In the genomic region with DNA sequence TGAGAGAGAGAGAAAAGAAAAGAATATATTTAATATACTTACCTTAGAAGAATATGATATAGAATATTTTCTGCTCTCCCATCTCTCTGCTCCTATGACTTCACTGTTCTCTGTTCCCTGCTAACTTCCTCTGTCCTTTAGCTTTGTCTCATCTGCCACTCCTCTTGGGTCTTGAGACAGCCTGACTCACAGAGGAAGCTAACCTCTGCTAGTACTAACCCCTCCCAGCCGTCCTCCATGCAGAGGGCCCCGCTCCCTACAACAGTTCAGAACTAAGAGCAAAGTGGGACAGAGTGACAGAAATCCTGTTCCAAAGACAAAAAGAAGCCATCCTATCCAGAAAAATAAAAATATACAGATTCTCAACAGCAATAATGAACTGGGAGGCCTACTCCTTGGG, we compare ENCODE assay signal across 8 mouse cellular contexts. TPM values are rescaled to one million over a fixed set of nuclear protein-coding genes. Genes with fewer than 3 reads are reported as not detected.
DNase-seq lines count a peak whose midpoint lies in the region; ATAC-seq and TF ChIP-seq lines count a peak whose summit lies in the region.

A gene (minus strand): TSS at position 126 of the 400 bp plus-strand sequence.

- no peak for TF ChIP-seq EP300 in MEL (IDR thresholded peaks at IDR 0.05; ENCODE audit: low read depth in 1 of 2, low read length in 2 of 2)
- TF ChIP-seq EP300 in heart, adult 2 months (IDR thresholded peaks at IDR 0.05; ENCODE audit: insufficient read depth, low read depth, low read length): no peak

- intact Hi-C loops in heart, adult 2 months (cut with DNase I): no loop called here
- intact Hi-C loops in left cerebral cortex, postnatal 10 days (cut with DNase I): no loop called here

- H3K4me1 ChIP-seq in forebrain, embryonic 10.5 days: peaks cover 6% of the 10 kb centered on the region
- peaks cover 14% of the 10 kb centered on the region for H3K4me1 ChIP-seq in forebrain, embryonic 13.5 days
- peaks cover 8 to 16% of the 10 kb centered on the region in 2 experiments for H3K4me1 ChIP-seq in MEL (ENCODE audit: control insufficient read depth in 1 of 2, insufficient read depth in 2 of 2, low read length in 2 of 2)
- H3K4me1 ChIP-seq in heart, adult 2 months (ENCODE audit: control insufficient read depth, insufficient read depth, low read length): peaks cover 1% of the 10 kb centered on the region; the same call in 1 of the 2 replicates
- H3K4me1 ChIP-seq in midbrain, postnatal 0 days (ENCODE audit: insufficient read depth, low read length): no peaks in the 10 kb centered on the region

- 77% methylated on average over 2 of the region's 2 CpGs for WGBS in forebrain, embryonic 10.5 days
- 89% methylated on average over 2 of the region's 2 CpGs for WGBS in forebrain, embryonic 13.5 days
- 91% methylated on average over 2 of the region's 2 CpGs for WGBS in heart, adult 2 months
- WGBS in midbrain, postnatal 0 days: 87% methylated on average over 2 of the region's 2 CpGs

- no peaks in the 10 kb centered on the region for H3K36me3 ChIP-seq in forebrain, embryonic 10.5 days (replicated peaks)
- no peaks in the 10 kb centered on the region for H3K36me3 ChIP-seq in forebrain, embryonic 13.5 days (ENCODE audit: poor library complexity, severe bottlenecking)
- peaks cover 0 to 12% of the 10 kb centered on the region in 2 experiments; a peak in 2 of 4 replicates for H3K36me3 ChIP-seq in MEL (ENCODE audit: control insufficient read depth in 1 of 2, insufficient read depth in 2 of 2, low read length in 2 of 2)
- H3K36me3 ChIP-seq in heart, adult 2 months (ENCODE audit: control insufficient read depth, insufficient read depth, low read length): no peaks in the 10 kb centered on the region
- no peaks in the 10 kb centered on the region for H3K36me3 ChIP-seq in midbrain, postnatal 0 days (ENCODE audit: insufficient read depth, low read length)

- H3K4me3 ChIP-seq in forebrain, embryonic 10.5 days: no peak within 1 kb of the TSS
- H3K4me3 ChIP-seq in forebrain, embryonic 13.5 days: no peak within 1 kb of the TSS
- no peak within 1 kb of the TSS for H3K4me3 ChIP-seq in MEL (ENCODE audit: control insufficient read depth in 1 of 2, insufficient read depth in 1 of 2, low read depth in 2 of 2, low read length in 2 of 2)
- H3K4me3 ChIP-seq in heart, adult 2 months: no peak within 1 kb of the TSS
- H3K4me3 ChIP-seq in midbrain, postnatal 0 days (ENCODE audit: low read depth, low read length): no peak within 1 kb of the TSS

- TF ChIP-seq RAD21 in MEL (IDR thresholded peaks at IDR 0.05; ENCODE audit: low read depth, low read length): no peak

- DNase-seq in forebrain, embryonic 10.5 days (ENCODE audit: extremely low spot score, low spot score): no peak
- no peak for DNase-seq in MEL (ENCODE audit: low read depth, low spot score)
- peak in 1 of 2 experiments; percentile 19 for DNase-seq in heart, adult 2 months
- no peak for DNase-seq in left cerebral cortex, postnatal 10 days (ENCODE audit: extremely low spot score in 1 of 2, low spot score in 2 of 2)
- no peak for DNase-seq in midbrain, postnatal 0 days (ENCODE audit: low spot score)
- no peak for DNase-seq in spleen, postnatal 36 days (ENCODE audit: low spot score in 2 of 2)

- TF ChIP-seq POLR2A in MEL (IDR thresholded peaks at IDR 0.05; ENCODE audit: control insufficient read depth in 1 of 2, insufficient read depth in 1 of 2, low read depth in 1 of 2, low read length in 2 of 2, poor library complexity in 1 of 2): no peak
- TF ChIP-seq POLR2A in heart, adult 2 months (IDR thresholded peaks at IDR 0.05; ENCODE audit: insufficient read depth, low read depth, low read length): no peak

- no peaks in the 10 kb centered on the region for H3K9me3 ChIP-seq in forebrain, embryonic 10.5 days
- no peaks in the 10 kb centered on the region for H3K9me3 ChIP-seq in forebrain, embryonic 13.5 days (replicated peaks)
- H3K9me3 ChIP-seq in MEL (replicated peaks; ENCODE audit: insufficient read depth, low read length): no peaks in the 10 kb centered on the region
- H3K9me3 ChIP-seq in midbrain, postnatal 0 days (ENCODE audit: low read length): no peaks in the 10 kb centered on the region

- no peak for TF ChIP-seq CTCF in MEL (IDR thresholded peaks at IDR 0.05 in 2 of 3, conservative IDR thresholded peaks at IDR 0.05 in 1 of 3; ENCODE audit: control insufficient read depth in 1 of 3, insufficient read depth in 1 of 3, low read depth in 2 of 3, low read length in 3 of 3, poor library complexity in 1 of 3, severe bottlenecking in 1 of 3)
- no peak for TF ChIP-seq CTCF in heart, adult 2 months (IDR thresholded peaks at IDR 0.05)
- no peak for TF ChIP-seq CTCF in midbrain, postnatal 0 days (IDR thresholded peaks at IDR 0.05)

- H3K79me2 ChIP-seq in MEL (ENCODE audit: control insufficient read depth, insufficient read depth, low read length, poor library complexity): no peaks in the 10 kb centered on the region
- no peaks in the 10 kb centered on the region for H3K79me2 ChIP-seq in heart, adult 2 months (replicated peaks; ENCODE audit: control insufficient read depth, insufficient read depth, low read length)

- no peak within 1 kb of the TSS for H3K27ac ChIP-seq in forebrain, embryonic 10.5 days
- H3K27ac ChIP-seq in forebrain, embryonic 13.5 days: no peak within 1 kb of the TSS
- no peak within 1 kb of the TSS for H3K27ac ChIP-seq in MEL (ENCODE audit: control insufficient read depth, low read depth, low read length)
- no peak within 1 kb of the TSS for H3K27ac ChIP-seq in heart, adult 2 months
- no peak within 1 kb of the TSS for H3K27ac ChIP-seq in midbrain, postnatal 0 days (ENCODE audit: low read depth, low read length)

- H3K4me2 ChIP-seq in forebrain, embryonic 13.5 days: no peak within 1 kb of the TSS
- no peak within 1 kb of the TSS for H3K4me2 ChIP-seq in midbrain, postnatal 0 days (ENCODE audit: low read depth, low read length, poor library complexity, severe bottlenecking)

- ATAC-seq in forebrain, embryonic 13.5 days: no peak
- no peak for ATAC-seq in midbrain, postnatal 0 days (ENCODE audit: low FRiP score)
- ATAC-seq in CD4-positive, CD25-positive, alpha-beta regulatory T cell, adult 4 months: no peak

- no peak within 1 kb of the TSS for H3K9ac ChIP-seq in forebrain, embryonic 13.5 days
- H3K9ac ChIP-seq in MEL (ENCODE audit: control insufficient read depth, low read depth, low read length, poor library complexity, severe bottlenecking): no peak within 1 kb of the TSS
- H3K9ac ChIP-seq in heart, adult 2 months (ENCODE audit: low read depth, low read length): no peak within 1 kb of the TSS
- H3K9ac ChIP-seq in midbrain, postnatal 0 days (replicated peaks; ENCODE audit: low read length, poor library complexity, severe bottlenecking): no peak within 1 kb of the TSS

- H3K27me3 ChIP-seq in forebrain, embryonic 10.5 days (ENCODE audit: poor library complexity, severe bottlenecking): no peaks in the 10 kb centered on the region
- H3K27me3 ChIP-seq in forebrain, embryonic 13.5 days: peaks cover 11% of the 10 kb centered on the region
- H3K27me3 ChIP-seq in MEL (ENCODE audit: control insufficient read depth in 1 of 2, insufficient read depth in 2 of 2, low read length in 2 of 2): no peaks in the 10 kb centered on the region
- no peaks in the 10 kb centered on the region for H3K27me3 ChIP-seq in heart, adult 2 months (ENCODE audit: control insufficient read depth, insufficient read depth, low read length)
- no peaks in the 10 kb centered on the region for H3K27me3 ChIP-seq in midbrain, postnatal 0 days (ENCODE audit: insufficient read depth, low read length)

TF ChIP-seq in MEL, 35 proteins besides CTCF, POLR2A, EP300 and RAD21:
- TF ChIP-seq CHD1 (IDR thresholded peaks at IDR 0.05; ENCODE audit: low read depth, low read length) (no peak), USF1 (IDR thresholded peaks at IDR 0.05; ENCODE audit: low read depth, low read length) (no peak), POLR2AphosphoS2 (IDR thresholded peaks at IDR 0.05; ENCODE audit: low read length) (no peak), MEF2A (IDR thresholded peaks at IDR 0.05; ENCODE audit: extremely low read depth, insufficient replicate concordance, low read depth, low read length, poor library complexity, severe bottlenecking) (no peak)
TF ChIP-seq in MEL: peak in this region for 0.

RNA-seq across cellular contexts. Expression of the gene that starts here (rescaled TPM):
- polyA plus RNA-seq in forebrain, embryonic 10.5 days (2016; fragmentation: Nextera tagmentation; extraction: Ambion mirVana): 22.3 and 22.4 TPM in 2 replicates
- 9.3 and 12.8 TPM in 2 replicates for polyA plus RNA-seq in forebrain, embryonic 13.5 days (2015; fragmentation: Nextera tagmentation; extraction: Ambion mirVana)
- 41.7 and 44.3 TPM in 2 replicates for total RNA-seq in MEL (2012; rRNA removed)
- 10 to 100 TPM in 1 of 2 experiments, not detected in 1; 17.2 TPM for polyA plus RNA-seq in MEL (2012; ENCODE audit: insufficient read depth in 1 of 2, insufficient read length in 2 of 2, low read depth in 1 of 2, low replicate concordance in 2 of 2, missing spikeins in 1 of 2)
- total RNA-seq in heart, adult 2 months (2021): 10 to 100 TPM; 11.0 to 13.2 TPM
- 5.5 and 8.7 TPM in 2 replicates for polyA plus RNA-seq in heart, adult 2 months (2012; rRNA removed)
- total RNA-seq in left cerebral cortex, postnatal 10 days (2021): 10 to 100 TPM; 14.5 to 16.1 TPM
- total RNA-seq in midbrain, postnatal 0 days (2014; rRNA removed): 12.0 and 15.5 TPM in 2 replicates
- 19.4 and 19.8 TPM in 2 replicates for polyA plus RNA-seq in midbrain, postnatal 0 days (2015; fragmentation: Nextera tagmentation; extraction: Ambion mirVana)
- 10 to 100 TPM in 1 of 2 experiments, 1 to 10 TPM in 1; 9.3 to 17.1 TPM for polyA plus RNA-seq in CD4-positive, CD25-positive, alpha-beta regulatory T cell, adult 4 months (2017; shearing (Covaris generic))
